In genomic region chr3:27454402-27455195, GRCm38 (mm10) we compare ENCODE assay signal across 24 mouse cellular contexts.
DNase-seq lines count a peak whose midpoint lies in the region; ATAC-seq and TF ChIP-seq lines count a peak whose summit lies in the region.
"Had no signal": no experiment of that assay in that cellular context is flagged by ENCODE, and none has a peak within 500 bp of the region (broad histone marks: within the 10 kb centered on the region; RNA-seq: fewer than 3 reads in every experiment).

No protein-coding gene starts in this region.

- no peaks in the 10 kb centered on the region for H3K9me3 ChIP-seq in intestine, embryonic 16.5 days (ENCODE audit: control insufficient read depth, low read length)
- H3K9me3 ChIP-seq: embryonic facial prominence, embryonic 10.5 days; forebrain, embryonic 15.5 days; heart, embryonic 12.5 days; hindbrain, embryonic 10.5 days; kidney, embryonic 15.5 days; limb, embryonic 13.5 days; liver, embryonic 12.5 days; lung, embryonic 15.5 days; midbrain, embryonic 10.5 days had no signal

- no peak overlapping the region for H3K4me3 ChIP-seq in bone marrow macrophage, adult 2 months (ENCODE audit: insufficient read depth, low read length)
- no peak overlapping the region for H3K4me3 ChIP-seq in intestine, embryonic 16.5 days (ENCODE audit: low read length)
- H3K4me3 ChIP-seq: embryonic facial prominence, embryonic 10.5 days; forebrain, embryonic 15.5 days; heart, embryonic 12.5 days; hindbrain, embryonic 10.5 days; kidney, embryonic 15.5 days; limb, embryonic 13.5 days; liver, embryonic 12.5 days; lung, embryonic 15.5 days; midbrain, embryonic 10.5 days had no signal

- H3K4me1 ChIP-seq in bone marrow macrophage, adult 2 months (ENCODE audit: control insufficient read depth, insufficient read depth, low read length): peaks cover 32% of the 10 kb centered on the region
- H3K4me1 ChIP-seq in intestine, embryonic 16.5 days (ENCODE audit: control insufficient read depth, insufficient read depth, low read length): no peaks in the 10 kb centered on the region
- H3K4me1 ChIP-seq: embryonic facial prominence, embryonic 10.5 days; forebrain, embryonic 15.5 days; heart, embryonic 12.5 days; kidney, embryonic 15.5 days; limb, embryonic 13.5 days; liver, embryonic 12.5 days; lung, embryonic 15.5 days had no signal

- H3K36me3 ChIP-seq in intestine, embryonic 16.5 days (ENCODE audit: control insufficient read depth, insufficient read depth, low read length): peaks cover 35% of the 10 kb centered on the region

- H3K4me2 ChIP-seq in intestine, embryonic 16.5 days (ENCODE audit: low read depth, low read length): no peak overlapping the region
- H3K4me2 ChIP-seq: forebrain, embryonic 15.5 days; heart, embryonic 12.5 days; kidney, embryonic 15.5 days; limb, embryonic 13.5 days; liver, embryonic 12.5 days; lung, embryonic 15.5 days had no signal

- TF ChIP-seq POLR2A in bone marrow macrophage, adult 2 months (IDR thresholded peaks at IDR 0.05; ENCODE audit: borderline replicate concordance, low read depth, low read length): no peak

- TF ChIP-seq CTCF in bone marrow macrophage, adult 2 months (IDR thresholded peaks at IDR 0.05; ENCODE audit: low read depth, low read length): no peak

- peak; percentile 45 for ATAC-seq in CD4-positive, CD25-positive, alpha-beta regulatory T cell, adult 4 months
- no peak for ATAC-seq in intestine, embryonic 16.5 days
- ATAC-seq in cerebellum, adult (ENCODE audit: insufficient number of reproducible peaks, low FRiP score, low TSS enrichment): no peak
- ATAC-seq: hindbrain, embryonic 16.5 days; liver, embryonic 12.5 days had no signal

- DNase-seq in lung, postnatal 25 days (ENCODE audit: low spot score): peak; percentile 41
- peak; percentile 23 for DNase-seq in retina, postnatal 1 day
- no peak for DNase-seq in thymus, postnatal 10 days (ENCODE audit: low spot score in 2 of 2)
- DNase-seq: adrenal gland, adult 2 months; cerebellum, adult 9-10 months; gastrocnemius, postnatal 10 days; heart, postnatal 10 days; kidney, adult 11 months; layer of hippocampus, postnatal 36 days; right cerebral cortex, postnatal 14 days had no signal

- WGBS in intestine, embryonic 16.5 days: 85% methylated on average over 8 of the region's 8 CpGs

- H3K9ac ChIP-seq in intestine, embryonic 16.5 days (ENCODE audit: low read depth, low read length): no peak overlapping the region
- H3K9ac ChIP-seq: forebrain, embryonic 15.5 days; heart, embryonic 12.5 days; kidney, embryonic 15.5 days; limb, embryonic 13.5 days; liver, embryonic 12.5 days; lung, embryonic 15.5 days had no signal

- H3K27ac ChIP-seq in bone marrow macrophage, adult 2 months (ENCODE audit: insufficient read depth, low read depth, low read length): peak overlapping the region; percentile 67
- no peak overlapping the region for H3K27ac ChIP-seq in intestine, embryonic 16.5 days (ENCODE audit: low read length)
- H3K27ac ChIP-seq: embryonic facial prominence, embryonic 10.5 days; forebrain, embryonic 15.5 days; hindbrain, embryonic 10.5 days; kidney, embryonic 15.5 days; limb, embryonic 13.5 days; liver, embryonic 12.5 days; lung, embryonic 15.5 days; midbrain, embryonic 10.5 days had no signal

- no peaks in the 10 kb centered on the region for H3K27me3 ChIP-seq in intestine, embryonic 16.5 days (replicated peaks; ENCODE audit: control insufficient read depth, insufficient read depth, low read length)
- H3K27me3 ChIP-seq: forebrain, embryonic 15.5 days; heart, embryonic 12.5 days; kidney, embryonic 15.5 days; limb, embryonic 13.5 days; liver, embryonic 12.5 days; lung, embryonic 15.5 days had no signal

Comparison
In these comparisons a context has a peak if more than half of its experiments do, and no peak if none do; other contexts are left out.
1. DNase-seq: peak in lung, postnatal 25 days (single experiment) and retina, postnatal 1 day (single experiment); none in thymus, postnatal 10 days (0 of 2).